Mouse (Mus musculus): ENCODE data around the gene Clpb. TPM values are rescaled to one million over a fixed set of nuclear protein-coding genes. Genes with fewer than 3 reads are reported as not detected.
A peak's percentile ranks its signal among the peaks of the same experiment; 100 is the strongest.

Clpb gene
- polyA plus RNA-seq, 1 experiment from 2014 or later: 46.8 TPM

DNA sequence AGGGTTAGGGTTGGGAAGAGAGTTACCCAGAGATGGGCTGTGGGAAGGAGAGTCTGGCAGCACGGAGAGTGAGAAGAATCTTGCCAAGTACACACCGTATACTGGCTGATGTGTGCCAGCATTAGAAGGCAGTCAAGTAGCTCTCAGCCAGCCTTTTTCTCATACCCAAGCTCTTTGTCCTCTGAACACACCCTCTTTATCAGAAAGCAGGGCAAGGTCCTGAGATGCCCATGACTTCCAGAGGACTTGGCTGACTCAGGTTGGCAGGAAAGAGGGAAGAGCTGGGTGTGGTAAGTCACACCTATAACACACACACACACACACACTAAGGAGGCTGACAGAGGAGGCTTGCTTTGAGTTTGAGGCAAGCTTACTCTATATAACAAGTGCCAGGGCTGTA, 86.8 kb downstream of the Clpb start:
- peaks cover 11% of the 10 kb centered on the region; the same call in 1 of the 2 replicates for H3K36me3 ChIP-seq (ENCODE audit: control insufficient read depth, insufficient read depth, low read length)
- H3K27me3 ChIP-seq (ENCODE audit: control insufficient read depth, insufficient read depth, low read length): no peaks in the 10 kb centered on the region
- WGBS: 81% methylated on average over 2 of the region's 2 CpGs
- no peak overlapping the region for H3K4me2 ChIP-seq (ENCODE audit: low read length)
- H3K9ac ChIP-seq (ENCODE audit: low read length): no peak overlapping the region
- no peak overlapping the region for H3K4me3 ChIP-seq (ENCODE audit: control insufficient read depth in 1 of 2, insufficient read depth in 1 of 2, low read depth in 1 of 2, low read length in 2 of 2)
- H3K4me1 ChIP-seq (ENCODE audit: control insufficient read depth in 2 of 2, insufficient read depth in 2 of 2, low read length in 2 of 2): peaks cover 0 to 6% of the 10 kb centered on the region in 2 experiments; a peak in 2 of 4 replicates
- H3K27ac ChIP-seq (replicated peaks in 1 of 2; ENCODE audit: control insufficient read depth in 1 of 2, insufficient read depth in 1 of 2, low read depth in 2 of 2, low read length in 2 of 2): no peak overlapping the region
- no peaks in the 10 kb centered on the region for H3K9me3 ChIP-seq (ENCODE audit: control insufficient read depth, low read length)
- ATAC-seq (ENCODE audit: insufficient number of reproducible peaks, insufficient read depth, low FRiP score, low read depth): no peak

DNA sequence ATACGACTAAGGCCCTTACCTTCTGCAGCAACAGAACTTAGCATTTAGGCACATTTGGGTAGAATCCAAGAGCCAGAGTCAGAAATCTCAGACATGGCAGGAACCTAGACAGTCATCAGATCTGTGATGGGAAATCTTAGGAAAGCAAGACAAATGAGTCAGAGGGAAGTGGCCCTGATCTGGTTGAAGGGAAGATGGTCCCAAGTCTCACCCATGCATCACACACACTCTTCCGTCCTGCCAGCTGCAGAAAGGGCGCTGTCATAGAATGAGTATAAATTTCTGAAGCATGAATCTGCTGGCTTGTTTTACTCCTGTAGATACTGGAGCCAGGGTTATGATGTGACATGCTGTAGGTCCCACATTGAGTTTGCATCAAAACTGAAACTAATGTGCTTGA, 88.9 kb downstream of the Clpb start:
- no peaks in the 10 kb centered on the region for H3K9me3 ChIP-seq (ENCODE audit: control insufficient read depth, low read length)
- H3K9ac ChIP-seq (ENCODE audit: low read length): no peak overlapping the region
- H3K4me1 ChIP-seq (ENCODE audit: control insufficient read depth in 2 of 2, insufficient read depth in 2 of 2, low read length in 2 of 2): peaks cover 0 to 6% of the 10 kb centered on the region in 2 experiments; a peak in 2 of 4 replicates
- WGBS: 95% methylated on average over 3 of the region's 3 CpGs
- no peak overlapping the region for H3K4me3 ChIP-seq (ENCODE audit: control insufficient read depth in 1 of 2, insufficient read depth in 1 of 2, low read depth in 1 of 2, low read length in 2 of 2)
- no peak for ATAC-seq (ENCODE audit: insufficient number of reproducible peaks, insufficient read depth, low FRiP score, low read depth)
- H3K36me3 ChIP-seq (ENCODE audit: control insufficient read depth, insufficient read depth, low read length): peaks cover 11% of the 10 kb centered on the region; the same call in 1 of the 2 replicates
- no peaks in the 10 kb centered on the region for H3K27me3 ChIP-seq (ENCODE audit: control insufficient read depth, insufficient read depth, low read length)
- no peak overlapping the region for H3K27ac ChIP-seq (replicated peaks in 1 of 2; ENCODE audit: control insufficient read depth in 1 of 2, insufficient read depth in 1 of 2, low read depth in 2 of 2, low read length in 2 of 2)
- no peak overlapping the region for H3K4me2 ChIP-seq (ENCODE audit: low read length)

DNA sequence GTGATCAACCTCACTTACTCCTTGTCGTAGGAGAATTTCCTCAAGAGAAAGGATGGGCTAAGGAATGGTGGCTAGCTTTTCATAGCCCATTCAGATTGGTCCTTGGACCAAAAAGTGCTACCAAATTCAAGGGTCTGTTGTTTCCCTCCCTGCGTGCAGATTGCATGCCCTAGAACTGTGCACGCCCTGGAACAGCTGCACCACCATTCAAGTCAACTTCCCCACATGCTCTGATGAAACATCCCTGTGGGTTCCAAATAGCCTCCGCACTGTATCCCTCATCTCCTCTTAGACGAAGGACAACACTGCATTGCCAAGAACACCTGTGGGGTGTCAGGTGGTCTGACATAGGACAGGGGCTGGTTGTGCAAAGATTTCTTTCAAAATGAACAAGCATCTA, 90.1 kb downstream of the Clpb start:
- Histone ChIP-seq H3K27me3 (ENCODE audit: control insufficient read depth, insufficient read depth, low read length) (no peaks in the 10 kb centered on the region), H3K4me1 (ENCODE audit: control insufficient read depth in 2 of 2, insufficient read depth in 2 of 2, low read length in 2 of 2) (peaks cover 0 to 6% of the 10 kb centered on the region in 2 experiments; a peak in 2 of 4 replicates), H3K9me3 (ENCODE audit: control insufficient read depth, low read length) (no peaks in the 10 kb centered on the region), H3K4me3 (ENCODE audit: control insufficient read depth in 1 of 2, insufficient read depth in 1 of 2, low read depth in 1 of 2, low read length in 2 of 2) (no peak overlapping the region), H3K27ac (replicated peaks in 1 of 2; ENCODE audit: control insufficient read depth in 1 of 2, insufficient read depth in 1 of 2, low read depth in 2 of 2, low read length in 2 of 2) (no peak overlapping the region), H3K36me3 (ENCODE audit: control insufficient read depth, insufficient read depth, low read length) (peaks cover 11% of the 10 kb centered on the region; the same call in 1 of the 2 replicates), H3K4me2 (ENCODE audit: low read length) (no peak overlapping the region), H3K9ac (ENCODE audit: low read length) (no peak overlapping the region)
- no peak for ATAC-seq (ENCODE audit: insufficient number of reproducible peaks, insufficient read depth, low FRiP score, low read depth)
- 92% methylated on average over 5 of the region's 5 CpGs for WGBS

DNA sequence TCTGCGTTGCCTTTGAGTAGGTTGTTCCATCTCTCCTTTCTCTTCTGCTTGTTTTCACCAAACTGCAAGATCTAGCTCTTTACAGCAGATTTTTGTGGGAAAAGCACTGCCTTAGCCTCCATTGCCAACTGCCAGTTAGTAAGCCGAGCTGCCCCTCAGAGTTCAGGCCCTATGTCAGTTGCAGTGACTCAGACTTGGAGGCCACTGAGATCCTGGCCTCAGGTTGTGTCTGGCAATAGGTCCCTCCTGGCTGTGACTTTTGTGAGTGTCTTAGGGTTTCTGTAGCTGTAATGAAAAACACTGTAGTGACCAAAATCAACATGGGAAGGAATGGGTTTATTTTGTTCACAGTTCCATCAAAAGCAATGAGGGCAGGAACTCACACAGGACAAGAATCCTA, 91.0 kb downstream of the Clpb start:
- 74% methylated on average over 2 of the region's 2 CpGs for WGBS
- Histone ChIP-seq H3K27ac (replicated peaks in 1 of 2; ENCODE audit: control insufficient read depth in 1 of 2, insufficient read depth in 1 of 2, low read depth in 2 of 2, low read length in 2 of 2) (no peak overlapping the region), H3K36me3 (ENCODE audit: control insufficient read depth, insufficient read depth, low read length) (peaks cover 11% of the 10 kb centered on the region; the same call in 1 of the 2 replicates), H3K4me1 (ENCODE audit: control insufficient read depth in 2 of 2, insufficient read depth in 2 of 2, low read length in 2 of 2) (peaks cover 0 to 6% of the 10 kb centered on the region in 2 experiments; a peak in 2 of 4 replicates), H3K4me2 (ENCODE audit: low read length) (no peak overlapping the region), H3K4me3 (ENCODE audit: control insufficient read depth in 1 of 2, insufficient read depth in 1 of 2, low read depth in 1 of 2, low read length in 2 of 2) (no peak overlapping the region), H3K9me3 (ENCODE audit: control insufficient read depth, low read length) (no peaks in the 10 kb centered on the region), H3K27me3 (ENCODE audit: control insufficient read depth, insufficient read depth, low read length) (no peaks in the 10 kb centered on the region), H3K9ac (ENCODE audit: low read length) (no peak overlapping the region)
- no peak for ATAC-seq (ENCODE audit: insufficient number of reproducible peaks, insufficient read depth, low FRiP score, low read depth)

- Histone ChIP-seq H3K9ac (ENCODE audit: low read length) (no peak overlapping the region), H3K9me3 (ENCODE audit: control insufficient read depth, low read length) (no peaks in the 10 kb centered on the region), H3K4me3 (ENCODE audit: control insufficient read depth in 1 of 2, insufficient read depth in 1 of 2, low read depth in 1 of 2, low read length in 2 of 2) (no peak overlapping the region), H3K27ac (replicated peaks in 1 of 2; ENCODE audit: control insufficient read depth in 1 of 2, insufficient read depth in 1 of 2, low read depth in 2 of 2, low read length in 2 of 2) (no peak overlapping the region), H3K4me1 (ENCODE audit: control insufficient read depth in 2 of 2, insufficient read depth in 2 of 2, low read length in 2 of 2) (peaks cover 0 to 6% of the 10 kb centered on the region in 2 experiments; a peak in 2 of 4 replicates), H3K36me3 (ENCODE audit: control insufficient read depth, insufficient read depth, low read length) (peaks cover 11% of the 10 kb centered on the region; the same call in 1 of the 2 replicates), H3K4me2 (ENCODE audit: low read length) (no peak overlapping the region), H3K27me3 (ENCODE audit: control insufficient read depth, insufficient read depth, low read length) (no peaks in the 10 kb centered on the region)
- WGBS: 91% methylated on average over 6 of the region's 6 CpGs
- ATAC-seq (ENCODE audit: insufficient number of reproducible peaks, insufficient read depth, low FRiP score, low read depth): no peak
Measured at GRCm38 (mm10) chr7:101755301-101755700, 91.9 kb downstream of the Clpb start.

GRCm38 (mm10) chr7:101761899-101762780, 98.7 kb downstream of the Clpb start:
- ATAC-seq (ENCODE audit: insufficient number of reproducible peaks, insufficient read depth, low FRiP score, low read depth): no peak
- no peak overlapping the region for H3K9ac ChIP-seq (ENCODE audit: low read length)
- H3K4me1 ChIP-seq (ENCODE audit: control insufficient read depth in 2 of 2, insufficient read depth in 2 of 2, low read length in 2 of 2): peaks cover 4 to 8% of the 10 kb centered on the region in 2 experiments
- WGBS: 77% methylated on average over 11 of the region's 11 CpGs
- H3K27ac ChIP-seq (replicated peaks in 1 of 2; ENCODE audit: control insufficient read depth in 1 of 2, insufficient read depth in 1 of 2, low read depth in 2 of 2, low read length in 2 of 2): no peak overlapping the region; a peak in 1 of 4 replicates
- H3K4me3 ChIP-seq (ENCODE audit: control insufficient read depth in 1 of 2, insufficient read depth in 1 of 2, low read depth in 1 of 2, low read length in 2 of 2): no peak overlapping the region
- no peaks in the 10 kb centered on the region for H3K9me3 ChIP-seq (ENCODE audit: control insufficient read depth, low read length)
- H3K4me2 ChIP-seq (ENCODE audit: low read length): no peak overlapping the region
- H3K27me3 ChIP-seq (ENCODE audit: control insufficient read depth, insufficient read depth, low read length): no peaks in the 10 kb centered on the region
- peaks cover 4% of the 10 kb centered on the region; the same call in 1 of the 2 replicates for H3K36me3 ChIP-seq (ENCODE audit: control insufficient read depth, insufficient read depth, low read length)

- Histone ChIP-seq H3K4me2 (ENCODE audit: low read length) (no peak overlapping the region), H3K27ac (replicated peaks in 1 of 2; ENCODE audit: control insufficient read depth in 1 of 2, insufficient read depth in 1 of 2, low read depth in 2 of 2, low read length in 2 of 2) (peak overlapping the region; percentile 72 to 77), H3K36me3 (ENCODE audit: control insufficient read depth, insufficient read depth, low read length) (peaks cover 4% of the 10 kb centered on the region; the same call in 1 of the 2 replicates), H3K9ac (ENCODE audit: low read length) (no peak overlapping the region; the same call in 1 of the 2 replicates), H3K4me3 (ENCODE audit: control insufficient read depth in 1 of 2, insufficient read depth in 1 of 2, low read depth in 1 of 2, low read length in 2 of 2) (no peak overlapping the region), H3K4me1 (ENCODE audit: control insufficient read depth in 2 of 2, insufficient read depth in 2 of 2, low read length in 2 of 2) (peaks cover 7 to 17% of the 10 kb centered on the region in 2 experiments), H3K9me3 (ENCODE audit: control insufficient read depth, low read length) (no peaks in the 10 kb centered on the region), H3K27me3 (ENCODE audit: control insufficient read depth, insufficient read depth, low read length) (no peaks in the 10 kb centered on the region)
- WGBS: 44% methylated on average over 5 of the region's 5 CpGs
- 0 out of 2 replicates have a peak, but pooled peaks have one; percentile 38 for ATAC-seq (ENCODE audit: insufficient number of reproducible peaks, insufficient read depth, low FRiP score, low read depth)
Measured at GRCm38 (mm10) chr7:101767335-101767907, 104.0 kb downstream of the Clpb start.
